Mouse (Mus musculus): Measurements from ENCODE around the gene Rpl19. TPM values are rescaled to one million over a fixed set of nuclear protein-coding genes. Genes with fewer than 3 reads are reported as not detected.
A peak's percentile ranks its signal among the peaks of the same experiment; 100 is the strongest.

Gene Rpl19
- total and polyA plus RNA-seq, 3 experiments = 129 to 1,284 (median 1,223) TPM

GRCm38 (mm10) chr11:97998898-97999608 is 27.5 kb upstream of the Rpl19 start:
- no peak for DNase-seq

GRCm38 (mm10) chr11:97999748-98000147 is 26.8 kb upstream of the Rpl19 start:
- no peak for DNase-seq

- DNase-seq = no peak
Measured at GRCm38 (mm10) chr11:98000378-98001140, 26.0 kb upstream of the Rpl19 start.

DNA sequence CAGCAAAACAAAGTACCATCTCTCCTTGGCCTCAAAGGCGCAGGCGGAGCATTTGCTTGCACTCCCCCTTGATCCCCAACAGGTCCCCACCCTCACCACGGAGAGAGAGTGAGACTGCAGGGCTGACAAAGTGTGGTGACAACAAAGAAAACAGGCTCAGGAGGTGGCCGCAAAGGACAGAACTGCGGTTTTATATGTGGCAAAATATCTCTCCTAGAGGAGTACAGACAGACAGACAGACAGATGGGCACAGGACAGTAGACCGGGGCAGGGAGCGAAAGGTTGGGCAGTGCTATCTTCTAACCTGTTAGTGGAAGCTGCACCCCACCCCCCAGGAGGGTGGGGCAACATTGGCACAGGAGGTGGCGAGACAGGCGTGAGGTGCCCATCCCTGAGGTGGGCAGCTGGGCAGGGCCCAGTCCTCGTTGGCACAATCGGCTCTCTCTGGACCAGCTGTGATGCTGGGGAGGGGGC is 25.1 kb upstream of the Rpl19 start:
- no peak for DNase-seq

DNA sequence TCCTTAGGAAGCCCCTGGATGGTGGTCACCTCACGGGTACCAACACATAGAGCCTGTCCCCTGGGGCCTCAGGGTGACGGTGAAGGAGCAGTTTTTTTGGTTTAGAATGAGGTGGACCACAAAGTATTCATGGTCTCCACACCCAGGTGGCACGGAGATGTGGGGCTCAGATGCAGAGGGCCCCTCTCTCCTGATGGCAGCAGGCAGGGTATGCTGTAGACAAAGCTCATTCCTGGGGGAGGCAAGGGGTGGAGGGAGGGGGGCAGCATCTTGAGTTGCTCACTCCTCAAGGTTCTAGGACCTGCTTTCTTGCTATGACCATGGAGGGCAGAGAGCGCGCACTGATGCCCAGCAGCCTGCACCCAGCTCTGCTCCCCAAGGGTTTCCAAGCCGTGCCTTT is 24.5 kb upstream of the Rpl19 start:
- DNase-seq = no peak

GRCm38 (mm10) chr11:98002627-98003026 is 23.9 kb upstream of the Rpl19 start:
- DNase-seq = peak; percentile 62

GRCm38 (mm10) chr11:98003171-98003671 is 23.3 kb upstream of the Rpl19 start:
- DNase-seq = no peak

DNA sequence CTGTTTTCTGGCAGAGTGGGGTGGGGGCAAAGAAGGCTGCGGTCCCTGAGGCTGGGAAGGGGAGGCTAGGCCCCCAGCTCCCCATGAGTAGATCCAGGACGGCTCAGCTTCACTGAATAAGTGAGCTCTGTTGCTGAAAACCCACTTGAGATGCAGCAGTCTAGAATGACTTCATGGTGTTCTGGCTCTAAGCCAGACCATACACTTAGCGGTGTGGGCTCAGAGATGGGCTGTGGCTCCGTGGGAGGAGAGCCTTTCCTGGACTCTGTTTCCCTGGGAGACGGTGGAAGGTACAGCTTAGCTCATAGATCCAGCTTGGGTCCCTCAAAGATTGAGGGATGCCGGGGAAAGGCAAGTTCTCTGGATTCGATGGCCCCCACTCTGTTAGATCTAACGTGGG is 22.3 kb upstream of the Rpl19 start:
- DNase-seq = no peak

DNA sequence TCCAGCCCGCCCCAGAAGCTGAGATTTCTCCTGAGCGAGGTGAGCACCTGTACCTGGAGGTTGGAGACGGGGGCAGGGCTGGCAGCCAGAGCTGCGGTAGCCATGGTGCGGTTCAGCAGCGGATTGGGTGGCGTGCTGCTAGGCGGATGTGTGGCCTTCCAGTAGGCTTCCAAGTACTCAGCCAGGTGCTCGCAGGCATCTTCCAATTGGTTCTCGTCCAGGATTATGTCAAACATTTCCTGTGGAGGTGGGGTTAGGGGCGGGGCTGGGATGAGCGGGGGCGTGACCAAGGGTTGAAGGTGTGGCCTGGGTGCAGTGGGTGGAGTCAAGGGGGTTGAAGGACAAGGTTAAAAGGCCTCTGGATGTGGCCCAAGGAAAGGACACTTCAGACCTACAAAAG is 21.4 kb upstream of the Rpl19 start:
- no peak for DNase-seq

DNA sequence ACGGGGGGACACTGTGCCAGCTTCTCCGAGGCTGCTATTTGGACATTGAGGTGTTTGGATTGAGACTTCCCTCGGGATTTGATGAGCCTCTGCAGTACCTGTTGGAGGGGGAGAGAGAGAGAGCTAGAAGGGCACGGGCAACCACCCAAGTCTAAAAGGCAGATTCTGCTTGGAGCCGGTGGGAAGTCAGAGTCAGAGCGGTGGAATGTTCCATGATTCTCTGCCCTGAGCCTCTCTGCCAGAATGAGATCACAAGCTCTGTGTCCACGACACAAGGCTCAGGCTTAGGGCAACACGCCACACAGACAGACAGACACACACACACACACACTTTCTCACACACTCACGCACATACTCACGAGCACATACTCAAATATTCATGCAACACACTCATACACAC is 20.8 kb upstream of the Rpl19 start:
- DNase-seq = peak; percentile 71

GRCm38 (mm10) chr11:98008087-98008486 is 18.4 kb upstream of the Rpl19 start:
- DNase-seq = no peak

GRCm38 (mm10) chr11:98011716-98012115 is 14.8 kb upstream of the Rpl19 start:
- DNase-seq = no peak

DNA sequence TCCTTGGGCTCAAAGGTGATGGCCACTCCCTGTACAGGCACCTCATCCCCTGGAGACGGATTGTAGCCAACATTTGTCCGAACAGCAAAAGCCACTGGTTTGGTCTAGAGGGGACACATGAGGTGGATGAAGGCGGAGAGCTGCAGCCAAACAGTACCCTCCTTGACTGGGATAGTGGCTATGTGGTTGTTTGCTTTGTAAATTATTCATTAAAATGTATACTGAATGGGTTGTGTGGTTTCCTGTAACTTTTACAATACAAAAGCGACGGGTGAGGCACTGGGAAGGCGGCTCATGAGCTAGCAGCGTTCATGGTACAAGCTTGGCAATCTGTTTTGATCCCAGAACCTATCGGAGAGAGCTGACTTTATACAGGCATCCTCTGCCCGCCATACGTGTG is 13.7 kb upstream of the Rpl19 start:
- no peak for DNase-seq

- no peak for DNase-seq
Measured at GRCm38 (mm10) chr11:98016177-98016576, 10.3 kb upstream of the Rpl19 start.

DNA sequence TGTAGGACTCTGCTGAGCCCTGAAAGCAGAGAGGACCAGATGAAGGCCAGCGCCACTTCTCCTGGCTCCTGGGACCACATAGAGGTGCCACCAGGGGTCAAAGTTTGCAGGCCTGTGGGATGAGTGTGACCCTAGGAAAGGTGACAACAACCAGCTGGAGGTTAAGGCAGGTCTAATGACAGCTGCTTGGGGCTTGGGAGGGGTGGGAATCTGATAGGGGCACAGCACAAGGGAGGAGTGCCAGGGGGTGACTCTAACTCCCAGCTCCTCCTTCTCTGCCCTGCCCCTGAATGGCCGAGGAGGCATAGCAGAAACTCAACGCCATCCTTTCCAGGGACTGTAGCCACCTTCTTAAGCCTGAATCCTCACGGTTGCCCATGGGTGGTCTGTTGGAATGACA is 9.7 kb upstream of the Rpl19 start:
- no peak for DNase-seq

- no peak for DNase-seq
Measured at GRCm38 (mm10) chr11:98018222-98018621, 8.3 kb upstream of the Rpl19 start.

DNA sequence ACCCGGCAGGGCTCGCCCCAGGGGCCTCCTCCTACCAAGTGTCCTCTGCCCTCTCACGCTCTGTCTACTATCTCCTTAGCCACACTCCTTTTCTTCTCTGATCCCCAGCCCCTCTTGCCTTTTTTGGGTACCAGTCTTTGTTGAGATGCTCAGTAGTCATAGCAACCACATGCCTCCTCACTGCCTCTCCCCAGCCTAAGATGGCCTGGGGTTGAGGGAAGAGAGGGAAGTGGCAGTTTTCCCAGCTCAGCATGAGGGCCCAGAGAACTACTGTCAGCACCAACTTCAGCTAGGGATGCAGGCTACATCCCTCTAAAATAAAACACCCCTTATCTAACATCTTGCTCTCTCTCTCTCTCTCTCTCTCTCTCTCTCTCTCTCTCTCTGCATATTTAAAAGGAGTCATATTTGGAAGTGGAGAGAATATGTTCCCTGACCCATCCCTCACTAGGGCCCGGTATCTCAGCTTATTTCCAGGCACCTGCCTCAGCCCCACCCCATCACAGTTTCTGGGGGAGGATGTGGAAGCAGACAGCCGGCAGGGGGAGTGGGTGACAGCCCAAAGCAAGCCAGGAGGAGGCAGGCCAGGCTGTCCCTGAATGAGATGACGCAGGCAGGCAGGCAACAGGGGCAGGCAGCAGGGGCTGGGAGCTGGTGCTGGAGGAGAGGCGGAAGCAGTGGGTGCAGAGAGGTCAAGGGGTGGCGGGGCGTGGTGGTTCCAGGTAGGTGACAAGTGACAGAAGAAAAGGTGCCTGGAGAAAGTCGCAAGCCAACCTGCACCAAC is 7.5 kb upstream of the Rpl19 start:
- peak; percentile 37 for DNase-seq

GRCm38 (mm10) chr11:98019883-98020610 is 6.5 kb upstream of the Rpl19 start:
- no peak for DNase-seq

DNA sequence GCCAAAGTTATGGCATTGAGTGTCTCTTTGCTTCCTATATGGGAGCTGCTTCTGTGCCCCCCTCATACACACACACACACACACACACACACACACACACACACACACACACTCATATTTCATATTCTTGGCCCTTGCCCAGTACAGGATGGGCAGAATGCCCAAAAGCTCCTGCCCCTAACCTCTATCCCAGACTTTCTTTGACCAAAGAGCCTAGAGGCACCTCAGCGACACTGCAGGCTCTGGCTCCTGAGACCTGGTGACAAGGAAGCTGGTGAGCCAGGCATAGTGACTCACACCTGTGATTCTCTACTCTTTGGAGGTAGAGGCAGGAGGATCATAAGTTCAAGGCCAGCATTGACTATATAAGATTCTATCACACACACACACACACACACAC is 5.8 kb upstream of the Rpl19 start:
- peak; percentile 26 for DNase-seq

DNA sequence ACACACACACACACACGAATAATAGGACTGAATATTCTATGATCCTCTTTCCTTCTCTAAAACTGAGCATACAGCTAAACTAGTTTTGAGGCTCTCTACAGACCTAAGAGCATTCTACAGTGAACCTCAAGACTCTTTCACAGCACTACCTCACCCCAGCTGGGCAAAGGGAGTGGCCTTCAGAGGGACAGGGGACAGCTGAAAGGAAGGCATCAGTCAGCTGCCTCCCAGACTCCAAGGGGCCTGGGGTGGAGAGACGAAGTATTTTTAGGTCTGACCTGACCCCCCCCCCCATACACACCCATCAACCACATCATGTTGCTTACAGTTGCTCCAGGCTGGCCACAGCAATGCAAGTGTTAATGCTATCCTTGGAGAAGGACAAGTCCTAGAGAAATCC is 5.4 kb upstream of the Rpl19 start:
- DNase-seq = no peak

GRCm38 (mm10) chr11:98021565-98022252 is 4.8 kb upstream of the Rpl19 start:
- DNase-seq = peak; percentile 42

Data from adrenal gland, adult 2 months (tissue).